ENCODE assay signal across 16 mouse cellular contexts in the genomic region with DNA sequence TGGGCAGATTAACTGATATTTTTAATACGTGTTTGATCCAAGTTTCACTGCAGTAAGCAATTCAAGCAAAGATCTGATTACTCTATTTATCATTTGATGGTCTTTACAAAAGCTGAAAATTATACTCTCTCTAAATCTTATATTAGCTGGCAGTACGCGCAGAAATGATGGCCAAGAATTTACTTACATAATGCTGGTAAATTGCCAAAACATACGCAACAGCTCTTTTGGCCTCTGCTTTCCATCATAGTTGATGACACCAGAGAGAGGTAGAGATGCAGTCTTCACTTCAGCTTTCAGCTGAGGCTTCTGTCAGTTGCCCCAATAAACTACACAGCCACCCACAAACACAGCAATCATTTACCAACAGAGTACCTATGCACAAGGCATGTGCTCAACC.
"Had no signal": no experiment of that assay in that cellular context is flagged by ENCODE, and none has a peak within 500 bp of the region (broad histone marks: within the 10 kb centered on the region; RNA-seq: fewer than 3 reads in every experiment).

No protein-coding gene starts in this region.

- H3K36me3 ChIP-seq: limb, embryonic 15.5 days; liver, embryonic 12.5 days; midbrain, embryonic 10.5 days; neural tube, embryonic 15.5 days had no signal

- H3K9ac ChIP-seq: limb, embryonic 15.5 days; liver, embryonic 12.5 days; neural tube, embryonic 15.5 days had no signal

- H3K9me3 ChIP-seq: limb, embryonic 15.5 days; liver, embryonic 12.5 days; midbrain, embryonic 10.5 days; neural tube, embryonic 15.5 days had no signal

- H3K27me3 ChIP-seq: limb, embryonic 15.5 days; liver, embryonic 12.5 days; neural tube, embryonic 15.5 days had no signal

- H3K4me3 ChIP-seq: layer of hippocampus, adult 2 months; limb, embryonic 15.5 days; liver, embryonic 12.5 days; midbrain, embryonic 10.5 days; myocyte; neural tube, embryonic 15.5 days had no signal

- H3K4me1 ChIP-seq: limb, embryonic 15.5 days; liver, embryonic 12.5 days had no signal

- DNase-seq: kidney, adult 18-20 months; kidney, postnatal 10 days; kidney, postnatal 4 days; left cerebral cortex, postnatal 4 days; lung, postnatal 36 days; midbrain, embryonic 14.5 days; right cerebral cortex, adult 18-20 months; right cerebral cortex, postnatal 25 days; thymus, adult 18-20 months; thymus, postnatal 14 days had no signal

- ATAC-seq: liver, embryonic 12.5 days had no signal

- H3K4me2 ChIP-seq: limb, embryonic 15.5 days; liver, embryonic 12.5 days; neural tube, embryonic 15.5 days had no signal

- H3K27ac ChIP-seq: layer of hippocampus, adult 2 months; limb, embryonic 15.5 days; liver, embryonic 12.5 days; midbrain, embryonic 10.5 days; neural tube, embryonic 15.5 days had no signal
